Mouse (Mus musculus) liver, embryonic 13.5 days (tissue): ENCODE results near the gene AW011738. TPM values are rescaled to one million over a fixed set of nuclear protein-coding genes. Genes with fewer than 3 reads are reported as not detected.
A peak's percentile ranks its signal among the peaks of the same experiment; 100 is the strongest.

Experiments
- ATAC-seq: fragments of 200-750 bp; cut with Nextera tagmentation; 2 replicates; pipeline ENCODE4 v1.8.0; 2017; ENCODE audit warnings: low read depth, mild to moderate bottlenecking, moderate number of reproducible peaks, moderate library complexity
- DNase-seq: peaks from one replicate; pipeline ENCODE4 v3.0.0; 2022
- H3K27ac ChIP-seq: fragments of 300-500 bp; sonication (generic); 2 replicates; pipeline ENCODE4 v1.5.1; 2015; ENCODE audit warnings: moderate library complexity, mild to moderate bottlenecking, inconsistent platforms
- H3K27me3 ChIP-seq: fragments of 300-500 bp; sonication (generic); 2 replicates; pipeline ENCODE4 v1.6.1; 2015; ENCODE audit warnings: mild to moderate bottlenecking, inconsistent platforms
- H3K36me3 ChIP-seq: fragments of 300-500 bp; sonication (generic); 2 replicates; pipeline ENCODE4 v1.6.1; 2015; ENCODE audit warnings: mild to moderate bottlenecking, inconsistent platforms
- H3K4me1 ChIP-seq: fragments of 300-500 bp; sonication (generic); replicated peaks from 2 replicates; pipeline ENCODE4 v1.6.1; 2015; ENCODE audit warnings: inconsistent platforms
- H3K4me2 ChIP-seq: fragments of 300-500 bp; sonication (generic); 2 replicates; pipeline ENCODE4 v1.6.1; 2015; ENCODE audit warnings: inconsistent platforms, mild to moderate bottlenecking, moderate library complexity
- H3K4me3 ChIP-seq: fragments of 300-500 bp; sonication (generic); replicated peaks from 2 replicates; pipeline ENCODE4 v1.5.1; 2015; ENCODE audit warnings: mild to moderate bottlenecking, inconsistent platforms
- H3K9ac ChIP-seq: fragments of 300-500 bp; sonication (generic); 2 replicates; pipeline ENCODE4 v1.6.1; 2015; ENCODE audit warnings: mild to moderate bottlenecking, inconsistent platforms
- H3K9me3 ChIP-seq: fragments of 300-500 bp; sonication (generic); replicated peaks from 2 replicates; pipeline ENCODE4 v1.6.1; 2016; ENCODE audit warnings: inconsistent platforms
- WGBS: fragments of 180-500 bp; shearing (Covaris S2); methylation state at CpG from one replicate; pipeline ENCODE4 v1.1.7; 2015; ENCODE audit not compliant: insufficient replicate concordance; 5-methylcytosine and 5-hydroxymethylcytosine counted together
- polyA plus RNA-seq: library from polyadenylated mRNA; unstranded; fragments of >200 nt; fragmentation: Nextera tagmentation; extraction: Ambion mirVana; gene quantifications from 2 replicates; pipeline ENCODE4 v1.2.1, GENCODE M21; 2015

AW011738 gene
- polyA plus RNA-seq, result 0.89 and 1.0 TPM in 2 replicates

GRCm38 (mm10) chr4:156203001-156203412, at the start of gene AW011738:
TSS of gene AW011738 (plus strand) at chr4:156203304.
- 1% methylated on average over 24 of the region's 39 CpGs for WGBS
- Histone ChIP-seq H3K4me1 (peaks cover 61% of the 10 kb centered on the region), H3K27ac (peak within 1 kb of the TSS; percentile 78), H3K9me3 (no peaks in the 10 kb centered on the region), H3K9ac (peak within 1 kb of the TSS; percentile 72), H3K4me2 (peak within 1 kb of the TSS; percentile 81), H3K4me3 (peak within 1 kb of the TSS; percentile 62), H3K27me3 (peaks cover 56% of the 10 kb centered on the region), H3K36me3 (no peaks in the 10 kb centered on the region)
- DNase-seq (peak; percentile 72), ATAC-seq (peak; percentile 73)

- Histone ChIP-seq H3K9me3 (peaks cover 12% of the 10 kb centered on the region; the same call in 1 of the 2 replicates), H3K4me2 (no peak overlapping the region), H3K27me3 (no peaks in the 10 kb centered on the region), H3K4me1 (no peaks in the 10 kb centered on the region), H3K27ac (no peak overlapping the region), H3K36me3 (no peaks in the 10 kb centered on the region), H3K4me3 (no peak overlapping the region), H3K9ac (no peak overlapping the region)
- DNase-seq (no peak), ATAC-seq (no peak)
- WGBS, result 85% methylated on average over 3 of the region's 3 CpGs
Observed at GRCm38 (mm10) chr4:156154771-156155170, 48.3 kb upstream of the AW011738 start.

- Histone ChIP-seq H3K4me1 (no peaks in the 10 kb centered on the region), H3K27ac (no peak overlapping the region), H3K36me3 (peaks cover 68% of the 10 kb centered on the region), H3K4me2 (no peak overlapping the region), H3K9ac (no peak overlapping the region), H3K9me3 (peaks cover 3% of the 10 kb centered on the region), H3K4me3 (no peak overlapping the region), H3K27me3 (no peaks in the 10 kb centered on the region)
- ATAC-seq (peak; percentile 18; the same call in 1 of the 2 replicates), DNase-seq (no peak)
- WGBS, result 68% methylated on average over 9 of the region's 9 CpGs
Observed at GRCm38 (mm10) chr4:156166477-156166876, 36.6 kb upstream of the AW011738 start.

DNA sequence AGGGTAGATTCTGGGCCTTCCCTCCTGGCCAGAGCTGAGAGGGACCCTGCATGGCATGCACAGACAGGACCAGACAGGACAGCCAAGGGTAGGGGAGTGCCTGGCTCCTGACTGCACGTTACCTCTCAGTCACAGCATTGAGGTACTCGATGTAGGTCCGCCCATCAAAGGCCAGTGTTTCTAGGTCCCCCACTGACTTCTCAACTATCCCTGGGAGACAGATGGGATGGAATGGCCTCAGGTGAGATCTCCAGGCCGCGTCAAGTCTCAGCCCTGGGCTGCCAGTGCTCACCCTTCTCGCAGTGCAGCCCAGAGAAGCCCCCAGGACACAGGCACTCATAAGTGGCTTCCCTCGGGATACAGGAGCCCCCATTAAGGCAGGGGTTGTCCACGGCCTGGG, 34.5 kb upstream of the AW011738 start:
- DNase-seq (no peak), ATAC-seq (no peak)
- peaks cover 74% of the 10 kb centered on the region for H3K36me3 ChIP-seq
- H3K9ac ChIP-seq, result no peak overlapping the region
- H3K4me1 ChIP-seq, result no peaks in the 10 kb centered on the region
- whole genome bisulfite sequencing, result 82% methylated on average over 8 of the region's 8 CpGs
- no peak overlapping the region for H3K4me2 ChIP-seq
- H3K9me3 ChIP-seq, result no peaks in the 10 kb centered on the region
- no peak overlapping the region for H3K4me3 ChIP-seq
- H3K27me3 ChIP-seq, result no peaks in the 10 kb centered on the region
- H3K27ac ChIP-seq, result no peak overlapping the region

DNA sequence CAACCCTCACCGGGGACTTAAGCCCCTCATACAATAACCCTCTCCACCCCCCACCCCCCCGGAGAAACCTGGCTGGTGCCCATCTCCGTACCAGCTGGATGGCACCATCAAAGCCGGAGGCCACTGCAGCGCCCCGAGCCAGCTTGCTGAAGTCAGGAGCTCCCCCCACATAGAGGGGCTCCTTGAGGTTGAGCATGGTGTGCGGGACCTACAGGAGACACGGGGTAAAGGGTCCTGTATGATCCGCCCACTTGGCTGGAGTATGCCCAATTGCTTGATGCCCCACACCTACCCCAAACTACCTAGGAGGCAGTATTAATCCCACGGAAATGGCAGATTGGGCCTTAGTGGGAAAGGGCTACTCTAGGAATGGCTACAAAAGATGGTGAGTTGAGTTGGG, 34.0 kb upstream of the AW011738 start:
- no peaks in the 10 kb centered on the region for H3K9me3 ChIP-seq
- H3K36me3 ChIP-seq, result peaks cover 79% of the 10 kb centered on the region
- 74% methylated on average over 10 of the region's 10 CpGs for WGBS
- no peaks in the 10 kb centered on the region for H3K4me1 ChIP-seq
- H3K27me3 ChIP-seq, result no peaks in the 10 kb centered on the region
- H3K4me2 ChIP-seq, result no peak overlapping the region
- H3K9ac ChIP-seq, result no peak overlapping the region
- H3K27ac ChIP-seq, result no peak overlapping the region
- DNase-seq (no peak), ATAC-seq (no peak)
- no peak overlapping the region for H3K4me3 ChIP-seq

GRCm38 (mm10) chr4:156171828-156172227, 31.3 kb upstream of the AW011738 start:
- 84% methylated on average over 11 of the region's 11 CpGs for WGBS
- Histone ChIP-seq H3K36me3 (peaks cover 86% of the 10 kb centered on the region), H3K9ac (no peak overlapping the region), H3K4me3 (no peak overlapping the region), H3K4me2 (no peak overlapping the region), H3K4me1 (no peaks in the 10 kb centered on the region), H3K9me3 (no peaks in the 10 kb centered on the region), H3K27me3 (no peaks in the 10 kb centered on the region), H3K27ac (no peak overlapping the region)
- DNase-seq (no peak), ATAC-seq (no peak)

DNA sequence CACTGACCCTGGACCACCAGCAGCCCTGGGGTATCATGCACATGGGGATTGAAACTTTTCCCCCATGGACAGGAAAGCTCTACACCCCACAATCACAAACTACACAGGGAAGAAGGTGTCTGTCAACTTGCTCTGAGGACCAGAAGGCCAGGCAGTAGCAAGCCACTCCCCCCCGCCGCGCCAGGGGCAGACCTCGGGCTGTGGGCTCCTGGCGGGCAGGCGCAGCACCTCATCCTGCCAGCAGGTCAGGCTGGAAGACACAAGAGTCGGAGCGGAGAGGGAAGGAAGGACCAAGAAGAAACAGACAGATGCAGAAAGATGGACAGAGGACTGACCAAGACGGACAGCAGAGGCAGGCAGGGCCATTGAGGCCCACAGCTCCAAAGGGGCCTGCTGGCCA, 25.5 kb upstream of the AW011738 start:
- peaks cover 57% of the 10 kb centered on the region for H3K36me3 ChIP-seq
- ATAC-seq, result no peak
- 94% methylated on average over 9 of the region's 9 CpGs for WGBS

DNA sequence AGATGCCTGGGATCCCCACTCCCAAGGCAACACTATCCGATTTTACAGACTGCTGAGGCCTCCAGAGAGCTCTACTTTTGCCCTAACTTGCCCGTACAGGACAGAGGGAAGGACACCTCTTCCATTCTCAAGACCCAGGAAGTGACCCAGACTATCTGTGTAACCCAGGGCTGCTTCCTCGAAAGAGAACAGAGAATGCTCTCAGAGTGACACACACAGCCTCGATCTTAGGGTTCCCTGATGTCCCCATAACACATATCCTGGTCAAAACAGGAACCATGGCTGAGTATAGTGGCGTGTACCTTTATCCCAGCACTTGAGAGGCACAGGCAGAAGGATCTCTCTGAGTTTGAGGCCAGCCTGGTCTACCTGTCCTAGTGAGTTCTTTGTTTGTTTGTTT, 19.4 kb upstream of the AW011738 start:
- H3K4me3 ChIP-seq, result no peak overlapping the region
- no peak overlapping the region for H3K9ac ChIP-seq
- 0 out of 2 replicates have a peak, but pooled peaks cover 2% of the 10 kb centered on the region for H3K27me3 ChIP-seq
- 45% methylated on average over 5 of the region's 5 CpGs for WGBS
- no peak overlapping the region for H3K27ac ChIP-seq
- DNase-seq, result no peak
- H3K36me3 ChIP-seq, result peaks cover 7% of the 10 kb centered on the region; the same call in 1 of the 2 replicates
- H3K4me1 ChIP-seq, result peaks cover 56% of the 10 kb centered on the region
- no peaks in the 10 kb centered on the region for H3K9me3 ChIP-seq
- no peak for ATAC-seq
- no peak overlapping the region for H3K4me2 ChIP-seq

More for the DNA sequence above, 25.5 kb upstream of the AW011738 start:
- DNase-seq, result no peak
- Histone ChIP-seq H3K4me1 (no peaks in the 10 kb centered on the region), H3K9ac (no peak overlapping the region), H3K27ac (no peak overlapping the region), H3K9me3 (no peaks in the 10 kb centered on the region), H3K4me2 (no peak overlapping the region), H3K4me3 (no peak overlapping the region), H3K27me3 (no peaks in the 10 kb centered on the region)

DNA sequence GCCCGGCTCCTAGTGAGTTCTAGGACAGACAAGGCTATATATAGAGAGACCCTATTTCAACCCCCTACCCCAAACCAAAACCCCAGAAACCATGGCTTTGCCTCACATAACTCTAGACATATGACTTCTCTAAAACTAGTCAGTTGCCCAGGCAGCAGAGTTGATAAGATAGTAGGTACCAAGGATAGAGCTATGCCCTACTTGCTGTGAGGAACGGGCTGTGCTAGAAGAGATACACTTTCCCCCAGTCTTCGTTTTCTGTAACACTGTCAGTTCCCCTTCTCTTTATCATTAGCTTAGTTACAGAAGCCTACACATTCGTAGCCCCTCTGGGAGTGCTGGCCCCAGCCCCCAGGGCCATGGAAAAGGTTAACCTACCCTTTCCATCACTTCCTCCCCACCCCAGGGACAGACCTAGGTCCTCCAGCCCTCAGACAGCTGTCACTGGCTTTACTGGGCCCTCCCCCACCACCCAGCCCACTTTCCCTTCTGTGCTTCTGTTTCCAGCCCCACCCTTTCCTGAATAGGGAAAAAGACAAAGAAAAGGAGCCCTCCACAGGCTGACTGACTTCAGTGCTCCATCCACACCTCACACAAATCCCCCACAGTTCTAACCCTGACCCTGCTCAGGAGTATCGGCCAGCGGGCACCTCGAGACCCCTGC, 18.7 kb upstream of the AW011738 start:
- Histone ChIP-seq H3K4me3 (no peak overlapping the region), H3K9me3 (no peaks in the 10 kb centered on the region), H3K36me3 (0 out of 2 replicates have a peak, but pooled peaks cover under 1% of the 10 kb centered on the region), H3K4me1 (peaks cover 63% of the 10 kb centered on the region), H3K27ac (peak overlapping the region; percentile 31; the same call in 1 of the 2 replicates), H3K9ac (no peak overlapping the region), H3K27me3 (0 out of 2 replicates have a peak, but pooled peaks cover 2% of the 10 kb centered on the region), H3K4me2 (peak overlapping the region; percentile 70)
- DNase-seq (no peak), ATAC-seq (no peak)
- WGBS, result 47% methylated on average over 7 of the region's 7 CpGs

DNA sequence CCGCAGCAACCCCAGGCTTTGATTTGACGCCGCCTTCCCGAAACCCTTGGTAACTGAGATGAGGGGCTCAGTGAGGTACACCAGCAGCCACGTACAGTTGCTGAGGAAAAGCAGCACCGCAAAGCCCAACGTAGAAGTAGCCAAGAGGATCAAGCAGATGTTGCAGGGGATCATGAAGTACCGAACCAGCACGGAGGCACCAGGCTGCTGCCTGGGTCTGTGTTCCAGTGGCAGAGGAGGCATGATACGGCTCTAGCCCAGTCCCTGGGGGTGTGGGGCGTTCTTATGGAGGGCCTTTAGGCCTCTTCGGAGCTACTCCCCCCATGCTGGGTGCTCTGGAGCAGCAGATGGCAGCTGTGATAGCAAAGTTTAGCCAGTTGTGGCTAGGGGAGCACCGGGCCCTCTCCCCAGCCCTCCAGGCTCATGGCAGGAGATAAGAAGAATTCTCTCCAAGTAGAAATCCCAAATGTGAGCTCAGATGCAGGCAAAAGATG, 17.6 kb upstream of the AW011738 start:
- Histone ChIP-seq H3K9me3 (no peaks in the 10 kb centered on the region), H3K4me2 (peak overlapping the region; percentile 70), H3K27ac (peak overlapping the region; percentile 59), H3K9ac (peak overlapping the region; percentile 64), H3K27me3 (0 out of 2 replicates have a peak, but pooled peaks cover 2% of the 10 kb centered on the region), H3K4me1 (peaks cover 73% of the 10 kb centered on the region), H3K4me3 (peak overlapping the region; percentile 46), H3K36me3 (peaks cover 4% of the 10 kb centered on the region; the same call in 1 of the 2 replicates)
- DNase-seq (peak; percentile 64), ATAC-seq (peak; percentile 85)
- WGBS, result 51% methylated on average over 13 of the region's 13 CpGs

DNA sequence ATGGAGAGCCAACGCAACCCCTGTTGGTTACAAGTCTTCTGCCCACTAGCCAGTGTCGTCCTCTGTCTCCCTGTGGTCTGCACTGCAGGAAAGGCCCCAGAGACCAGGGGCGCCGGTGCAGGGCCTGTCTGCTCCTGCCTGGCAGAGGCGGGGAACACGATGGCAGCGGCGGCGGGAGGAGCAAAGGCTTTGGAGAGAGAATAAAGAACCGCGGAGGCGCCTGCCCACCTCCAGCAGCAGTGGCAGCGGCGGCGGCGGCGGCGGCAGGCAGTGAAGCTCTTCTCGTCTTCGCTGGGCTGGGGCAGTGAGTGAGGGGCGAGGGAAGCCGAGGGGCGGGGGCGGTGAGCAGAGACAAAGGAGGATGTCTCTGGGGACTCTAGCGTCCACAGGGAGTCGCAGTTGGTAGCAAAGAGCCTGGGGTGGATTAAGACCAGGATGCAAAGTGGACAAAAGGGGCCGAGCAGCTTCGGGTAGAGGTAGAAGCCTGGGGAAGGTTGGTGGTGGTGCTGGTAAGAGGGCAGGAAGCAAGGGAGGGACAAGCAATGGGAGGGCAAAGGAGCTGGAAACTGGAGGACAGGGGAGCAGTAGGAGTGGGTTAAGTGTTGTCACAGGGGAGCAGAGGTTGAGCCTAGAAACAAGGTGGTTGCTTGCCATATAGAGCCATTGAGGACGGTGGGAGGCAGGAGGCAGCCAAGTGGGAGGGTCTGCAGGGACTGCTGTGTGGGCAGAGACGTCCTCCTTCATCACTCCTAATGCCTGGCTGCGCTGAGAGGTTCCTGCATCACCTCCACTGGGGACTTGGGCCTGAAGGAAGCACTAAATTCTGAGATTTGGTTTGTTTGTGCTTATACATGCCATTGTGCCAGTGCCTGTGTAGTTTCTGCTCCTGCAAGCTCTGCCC, 16.9 kb upstream of the AW011738 start:
- H3K36me3 ChIP-seq, result peaks cover 5% of the 10 kb centered on the region
- peak overlapping the region; percentile 59 for H3K27ac ChIP-seq
- DNase-seq (no peak), ATAC-seq (peak; percentile 35)
- peak overlapping the region; percentile 70 for H3K4me2 ChIP-seq
- 10% methylated on average over 31 of the region's 31 CpGs for WGBS
- H3K4me3 ChIP-seq, result peak overlapping the region; percentile 46
- H3K9ac ChIP-seq, result peak overlapping the region; percentile 64
- H3K27me3 ChIP-seq, result 0 out of 2 replicates have a peak, but pooled peaks cover 2% of the 10 kb centered on the region
- H3K9me3 ChIP-seq, result no peaks in the 10 kb centered on the region
- H3K4me1 ChIP-seq, result peaks cover 76% of the 10 kb centered on the region
